Mouse (Mus musculus): ENCODE data around the gene Map2.

Gene Map2

GRCm38 (mm10) chr1:66456580-66456979, 281.5 kb downstream of the Map2 start:
- in situ Hi-C loops (cut with MboI; ENCODE audit: low pct_unique_long_range_greater_than_20kb in 1 of 2, low sequenced_read_pairs in 2 of 2, unreplicated experiment in 1 of 2), result no loop called here

- in situ Hi-C loops (cut with MboI; ENCODE audit: low pct_unique_long_range_greater_than_20kb in 1 of 2, low sequenced_read_pairs in 2 of 2, unreplicated experiment in 1 of 2), result no loop called here
Measured at GRCm38 (mm10) chr1:66457747-66458146, 282.7 kb downstream of the Map2 start.

- in situ Hi-C loops (cut with MboI; ENCODE audit: low pct_unique_long_range_greater_than_20kb in 1 of 2, low sequenced_read_pairs in 2 of 2, unreplicated experiment in 1 of 2), result no loop called here
Measured at GRCm38 (mm10) chr1:66459394-66459793, 284.3 kb downstream of the Map2 start.

GRCm38 (mm10) chr1:66460850-66461249, 285.8 kb downstream of the Map2 start:
- in situ Hi-C loops (cut with MboI; ENCODE audit: low pct_unique_long_range_greater_than_20kb in 1 of 2, low sequenced_read_pairs in 2 of 2, unreplicated experiment in 1 of 2), result no loop called here

- in situ Hi-C loops (cut with MboI; ENCODE audit: low pct_unique_long_range_greater_than_20kb in 1 of 2, low sequenced_read_pairs in 2 of 2, unreplicated experiment in 1 of 2), result no loop called here
Measured at GRCm38 (mm10) chr1:66467821-66468703, 293.0 kb downstream of the Map2 start, which contains the start of gene Unc80. TSS of gene Unc80 (plus strand) at chr1:66468367.

- in situ Hi-C loops (cut with MboI; ENCODE audit: low pct_unique_long_range_greater_than_20kb in 1 of 2, low sequenced_read_pairs in 2 of 2, unreplicated experiment in 1 of 2), result no loop called here
Measured at GRCm38 (mm10) chr1:66468704-66469020, 293.6 kb downstream of the Map2 start.

GRCm38 (mm10) chr1:66482751-66483150, 307.7 kb downstream of the Map2 start:
- in situ Hi-C loops (cut with MboI; ENCODE audit: low pct_unique_long_range_greater_than_20kb in 1 of 2, low sequenced_read_pairs in 2 of 2, unreplicated experiment in 1 of 2), result no loop called here

All from mouse embryonic stem cell (cell line).